Mouse (Mus musculus) adrenal gland, postnatal 10 days (tissue): ENCODE measurements around the gene Gm21972. TPM values are rescaled to one million over a fixed set of nuclear protein-coding genes. Genes with fewer than 3 reads are reported as not detected.
A peak's percentile ranks its signal among the peaks of the same experiment; 100 is the strongest.

Source experiments
- DNase-seq: peaks from one replicate; pipeline ENCODE4 v3.0.0; 2021; ENCODE audit warnings: mixed read lengths
- total RNA-seq, 2 experiments: library from RNA; stranded (reverse); gene quantifications; 2 replicates each; pipeline ENCODE4 v1.2.3; 2021

Gm21972 gene
- total RNA-seq, 2 experiments from 2014 or later, result 1.3 to 2.7 TPM

- no peak for DNase-seq
Measured at GRCm38 (mm10) chr1:86161061-86161460, 27.6 kb downstream of the Gm21972 start.

- DNase-seq, result no peak
Measured at GRCm38 (mm10) chr1:86174602-86175001, 41.2 kb downstream of the Gm21972 start.

- DNase-seq, result no peak
Measured at GRCm38 (mm10) chr1:86176066-86176465, 42.6 kb downstream of the Gm21972 start.

- DNase-seq, result peak; percentile 89
Measured at GRCm38 (mm10) chr1:86178462-86179253, 45.2 kb downstream of the Gm21972 start.

- no peak for DNase-seq
Measured at GRCm38 (mm10) chr1:86182004-86182709, 48.7 kb downstream of the Gm21972 start.

- DNase-seq, result no peak
Measured at GRCm38 (mm10) chr1:86183577-86184263, 50.3 kb downstream of the Gm21972 start.

- DNase-seq, result no peak
Measured at GRCm38 (mm10) chr1:86186762-86187161, 53.3 kb downstream of the Gm21972 start.

- DNase-seq, result no peak
Measured at GRCm38 (mm10) chr1:86187856-86188255, 54.4 kb downstream of the Gm21972 start.

GRCm38 (mm10) chr1:86188271-86188670 lies 54.8 kb downstream of the Gm21972 start:
- DNase-seq, result no peak

GRCm38 (mm10) chr1:86189034-86189702 lies 55.7 kb downstream of the Gm21972 start:
- no peak for DNase-seq

- DNase-seq, result no peak
Measured at GRCm38 (mm10) chr1:86190843-86191242, 57.4 kb downstream of the Gm21972 start.

GRCm38 (mm10) chr1:86194044-86194443 lies 60.6 kb downstream of the Gm21972 start:
- no peak for DNase-seq

GRCm38 (mm10) chr1:86198276-86198675 lies 64.8 kb downstream of the Gm21972 start:
- DNase-seq, result no peak

- no peak for DNase-seq
Measured at GRCm38 (mm10) chr1:86199026-86199425, 65.6 kb downstream of the Gm21972 start.

GRCm38 (mm10) chr1:86201312-86201711 lies 67.9 kb downstream of the Gm21972 start:
- DNase-seq, result no peak

GRCm38 (mm10) chr1:86202617-86203219 lies 69.3 kb downstream of the Gm21972 start:
- no peak for DNase-seq

- DNase-seq, result no peak
Measured at GRCm38 (mm10) chr1:86210676-86211075, 77.2 kb downstream of the Gm21972 start.

GRCm38 (mm10) chr1:86211498-86211897 lies 78.1 kb downstream of the Gm21972 start:
- no peak for DNase-seq
